Mouse (Mus musculus) CH12.LX (cell line): ENCODE results near the gene Npw. TPM values are rescaled to one million over a fixed set of nuclear protein-coding genes. Genes with fewer than 3 reads are reported as not detected.

Experiments
- DNase-seq: peaks from one replicate; pipeline ENCODE4 v3.0.0-alpha.2; 2013; ENCODE audit errors: extremely low read depth
- H3K27ac ChIP-seq: 2 replicates; pipeline ENCODE4 v1.5.1; 2012; ENCODE audit warnings: low read depth, mild to moderate bottlenecking, control low read depth, moderate library complexity; ENCODE audit not compliant: insufficient read depth
- H3K27me3 ChIP-seq: replicated peaks from 2 replicates; pipeline ENCODE3; 2012; ENCODE audit warnings: inconsistent platforms
- H3K36me3 ChIP-seq, 2 experiments: replicated peaks in 1 of 2; 2 replicates each; pipeline versions ENCODE3 to v1.6.1; 2012; ENCODE audit warnings: inconsistent platforms in 1 of 2, low read length in 1 of 2, mild to moderate bottlenecking in 1 of 2, mixed read lengths in 1 of 2, moderate library complexity in 1 of 2; ENCODE audit not compliant: control insufficient read depth in 1 of 2, insufficient read depth in 1 of 2
- H3K4me1 ChIP-seq, 2 experiments: 2 replicates each; pipeline ENCODE4 v1.6.1; 2012; ENCODE audit warnings: inconsistent platforms in 1 of 2, moderate library complexity in 1 of 2; ENCODE audit not compliant: insufficient read depth in 2 of 2, control insufficient read depth in 1 of 2
- H3K4me2 ChIP-seq: 2 replicates; pipeline ENCODE4 v1.6.1; 2012; ENCODE audit warnings: low read depth, mild to moderate bottlenecking, control low read depth; ENCODE audit not compliant: poor library complexity, insufficient read depth, severe bottlenecking
- H3K4me3 ChIP-seq, 3 experiments: fragments of 150-350 bp in 1 of 3; sonication (generic) in 1 of 3; replicated peaks in 1 of 3; 2 replicates each; pipeline versions ENCODE3 to v1.5.1; 2011 to 2012; ENCODE audit warnings: low read depth in 2 of 3, low read length in 2 of 3, mild to moderate bottlenecking in 2 of 3, moderate library complexity in 2 of 3, control low read depth in 1 of 3, improper control_type of control experiment in 1 of 3, inconsistent platforms in 1 of 3, mixed read lengths in 1 of 3; ENCODE audit not compliant: poor library complexity in 1 of 3
- H3K79me2 ChIP-seq: replicated peaks from 2 replicates; pipeline ENCODE4 v1.6.1; 2012; ENCODE audit warnings: mild to moderate bottlenecking, moderate library complexity; ENCODE audit not compliant: control insufficient read depth, poor library complexity, insufficient read depth, severe bottlenecking; ENCODE audit errors: extremely low read depth
- H3K9ac ChIP-seq: 2 replicates; pipeline ENCODE4 v1.6.1; 2012; ENCODE audit warnings: low read depth, mild to moderate bottlenecking, control low read depth, moderate library complexity; ENCODE audit not compliant: insufficient read depth
- H3K9me3 ChIP-seq: replicated peaks from 2 replicates; pipeline ENCODE3; 2012; ENCODE audit warnings: low read length, inconsistent platforms, mixed read lengths
- CTCF ChIP-seq, 2 experiments: IDR thresholded peaks in 1 of 2; conservative IDR thresholded peaks in 1 of 2; 2 replicates each; pipeline ENCODE4 v1.5.1; 2011 to 2012; ENCODE audit warnings: low read depth in 2 of 2, low read length in 2 of 2, improper control_type of control experiment in 1 of 2, inconsistent platforms in 1 of 2, mild to moderate bottlenecking in 1 of 2, moderate library complexity in 1 of 2
- ELF1 ChIP-seq: IDR thresholded peaks from 2 replicates; pipeline ENCODE4 v1.6.1; 2014; ENCODE audit warnings: low read depth, mild to moderate bottlenecking, inconsistent platforms, low read length, improper control_type of control experiment
- HCFC1 ChIP-seq: IDR thresholded peaks from 2 replicates; pipeline ENCODE4 v1.6.1; 2012; ENCODE audit warnings: low read depth, mild to moderate bottlenecking, inconsistent platforms, low read length, improper control_type of control experiment
- JUND ChIP-seq: conservative IDR thresholded peaks from 2 replicates; pipeline ENCODE4 v1.6.1; 2011; ENCODE audit warnings: low read depth, low read length, improper control_type of control experiment
- MAZ ChIP-seq: IDR thresholded peaks from 2 replicates; pipeline ENCODE4 v1.6.1; 2012; ENCODE audit warnings: low read depth, mild to moderate bottlenecking, inconsistent platforms, low read length, improper control_type of control experiment, moderate library complexity
- MXI1 ChIP-seq: IDR thresholded peaks from 2 replicates; pipeline ENCODE4 v1.6.1; 2011; ENCODE audit warnings: mild to moderate bottlenecking, low read depth, low read length, improper control_type of control experiment
- NRF1 ChIP-seq: IDR thresholded peaks from 2 replicates; pipeline ENCODE4 v1.6.1; 2014; ENCODE audit warnings: low read depth, mild to moderate bottlenecking, inconsistent platforms, low read length, improper control_type of control experiment, moderate library complexity
- POLR2AphosphoS2 ChIP-seq: IDR thresholded peaks from 2 replicates; pipeline ENCODE4 v1.6.1; 2011; ENCODE audit warnings: low read depth, low read length, improper control_type of control experiment
- RCOR1 ChIP-seq: conservative IDR thresholded peaks from 2 replicates; pipeline ENCODE4 v1.6.1; 2012; ENCODE audit warnings: low read depth, mild to moderate bottlenecking, inconsistent platforms, low read length, improper control_type of control experiment
- SIN3A ChIP-seq: IDR thresholded peaks from 2 replicates; pipeline ENCODE4 v1.6.1; 2012; ENCODE audit warnings: low read length, improper control_type of control experiment, inconsistent platforms
- TBP ChIP-seq: conservative IDR thresholded peaks from 2 replicates; pipeline ENCODE4 v1.6.1; 2011; ENCODE audit warnings: low read depth, low read length, improper control_type of control experiment
- TCF12 ChIP-seq: IDR thresholded peaks from 2 replicates; pipeline ENCODE4 v1.6.1; 2014; ENCODE audit warnings: low read depth, mild to moderate bottlenecking, inconsistent platforms, low read length, improper control_type of control experiment
- USF1 ChIP-seq: IDR thresholded peaks from 2 replicates; pipeline ENCODE4 v1.6.1; 2014; ENCODE audit warnings: low read depth, mild to moderate bottlenecking, inconsistent platforms, low read length, improper control_type of control experiment
- ZC3H11A ChIP-seq: IDR thresholded peaks from 2 replicates; pipeline ENCODE4 v1.6.1; 2012; ENCODE audit warnings: low read depth, mild to moderate bottlenecking, inconsistent platforms, low read length, improper control_type of control experiment
- dilution Hi-C: fragments of 300-500 bp; cut with MboI; formaldehyde crosslinking; loops from 2 replicates; pipeline ENCODE4 v1.14.3; 2020; ENCODE audit warnings: low sequenced_read_pairs; ENCODE audit not compliant: extremely low pct_unique_long_range_greater_than_20kb, extremely low pct_ligation_motif_present
- in situ Hi-C: fragments of 300-500 bp; cut with MboI; formaldehyde crosslinking; loops from 3 replicates; pipeline ENCODE4 v1.14.3; 2019; ENCODE audit warnings: low sequenced_read_pairs, low pct_ligation_motif_present, low pct_unique_long_range_greater_than_20kb, mixed read lengths
- polyA plus RNA-seq: library from polyadenylated mRNA; unstranded; fragments of >175 nt; gene quantifications from 2 replicates; pipeline ENCODE4 v1.2.1, GENCODE M21; 2012; ENCODE audit warnings: low read depth; ENCODE audit not compliant: insufficient read length
- total RNA-seq, 2 experiments: library from RNA; depleted of rRNA; stranded (reverse); fragments of 300-350 nt in 1 of 2; fragments of >200 nt in 1 of 2; gene quantifications; 2 replicates each; pipeline ENCODE4 v1.2.3; 2012 to 2014

Gene Npw
- total and polyA plus RNA-seq, 3 experiments, result not detected

DNA sequence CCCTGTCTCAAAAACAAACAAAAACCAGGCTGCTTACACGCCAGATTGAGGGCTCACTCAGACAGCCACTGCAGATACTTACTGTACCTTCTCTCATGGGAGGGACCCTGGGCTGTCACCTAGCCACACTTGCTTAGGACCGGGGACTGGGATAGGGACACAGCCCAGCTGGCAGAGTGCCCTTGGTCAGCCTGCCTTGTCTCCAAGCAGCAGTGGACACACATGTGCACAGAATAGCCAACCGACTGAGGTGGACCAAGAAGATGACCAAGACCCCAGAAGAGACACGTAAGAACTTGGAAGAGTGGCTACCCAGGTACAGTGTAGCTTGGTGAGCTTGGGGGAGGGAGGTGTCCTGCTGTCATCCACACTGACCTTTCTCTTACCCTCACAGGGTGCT lies 20.0 kb downstream of the Npw start:
- Histone ChIP-seq H3K27ac (no peak overlapping the region), H3K79me2 (no peaks in the 10 kb centered on the region), H3K27me3 (no peaks in the 10 kb centered on the region), H3K4me2 (no peak overlapping the region), H3K9me3 (no peaks in the 10 kb centered on the region), H3K36me3 (peaks cover 0 to 60% of the 10 kb centered on the region in 2 experiments), H3K9ac (no peak overlapping the region), H3K4me3 (no peak overlapping the region), H3K4me1 (peaks cover 1 to 48% of the 10 kb centered on the region in 2 experiments; a peak in 2 of 4 replicates)
- TF ChIP-seq JUND (no peak), HCFC1 (no peak), RCOR1 (no peak), CTCF (conservative IDR thresholded peaks at IDR 0.05 in 1 of 2, IDR thresholded peaks at IDR 0.05 in 1 of 2; ENCODE audit: low read depth in 2 of 2, low read length in 2 of 2) (no peak), POLR2AphosphoS2 (no peak), USF1 (no peak), MAZ (no peak), ELF1 (no peak), NRF1 (no peak), ZC3H11A (no peak), MXI1 (no peak)
- dilution Hi-C loops, result no loop called here
- no peak for DNase-seq
- in situ Hi-C loops, result no loop called here

DNA sequence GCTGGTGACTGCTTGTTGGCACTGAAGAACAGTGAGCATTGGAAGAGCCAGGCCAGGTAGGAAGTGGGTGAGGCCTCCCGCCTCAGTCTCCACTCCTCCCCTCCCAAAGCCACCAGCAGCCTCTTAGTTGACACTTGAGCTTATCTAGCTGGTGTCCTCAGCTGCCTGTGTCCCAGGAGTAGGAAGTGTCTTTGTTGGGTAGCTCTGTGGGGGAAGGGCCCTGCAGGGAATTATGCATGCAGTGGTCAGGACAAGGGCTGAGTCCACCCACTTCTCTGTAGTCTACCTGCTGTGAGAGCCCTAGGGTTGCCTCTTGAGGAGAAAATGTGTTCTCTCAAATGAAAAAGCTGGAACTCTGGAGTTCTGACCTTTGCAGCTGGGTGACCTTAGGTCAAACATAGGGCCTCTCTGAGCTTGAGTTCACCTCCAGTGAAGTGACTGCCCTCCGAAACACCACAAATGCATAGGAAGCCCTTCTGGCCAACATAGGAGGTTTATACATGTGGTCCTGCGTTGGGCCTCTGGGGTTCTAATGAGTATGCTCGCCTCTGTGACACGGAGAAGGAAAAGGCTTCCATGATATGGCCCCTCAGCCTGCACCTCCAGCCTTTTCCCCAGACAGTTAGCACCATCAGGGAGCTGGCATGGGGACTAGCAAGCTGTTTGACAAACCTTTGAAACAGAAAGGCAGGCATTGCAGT lies 21.3 kb downstream of the Npw start:
- Histone ChIP-seq H3K4me1 (peaks cover 3 to 45% of the 10 kb centered on the region in 2 experiments; a peak in 2 of 4 replicates), H3K27ac (no peak overlapping the region), H3K4me2 (no peak overlapping the region), H3K36me3 (peaks cover 0 to 60% of the 10 kb centered on the region in 2 experiments), H3K79me2 (no peaks in the 10 kb centered on the region), H3K9ac (no peak overlapping the region), H3K4me3 (no peak overlapping the region), H3K9me3 (no peaks in the 10 kb centered on the region), H3K27me3 (no peaks in the 10 kb centered on the region)
- dilution Hi-C loops, result no loop called here
- in situ Hi-C loops, result no loop called here
- no peak for TF ChIP-seq TBP
- no peak for TF ChIP-seq ZC3H11A
- TF ChIP-seq TCF12, result no peak
- TF ChIP-seq ELF1, result no peak
- TF ChIP-seq SIN3A, result no peak
- no peak for DNase-seq
